Mouse (Mus musculus) MN1 (cell line): ENCODE measurements around the gene 4930503E14Rik.
"Not testable (repeated sequence)": the region's sequence is repeated elsewhere in the genome, so short reads cannot be mapped to it uniquely, and the experiment has no call there.

ENCODE experiments used
- DNase-seq: peaks from one replicate; pipeline ENCODE4 v3.0.0-alpha.2; 2016; ENCODE audit warnings: low spot score

Gene 4930503E14Rik

GRCm38 (mm10) chr14:44213154-44213553 lies at the start of gene 4930503E14Rik:
Gene 4930503E14Rik (minus strand): TSS chr14:44213254.
- not testable (repeated sequence) for DNase-seq

- DNase-seq: no peak
Measured at GRCm38 (mm10) chr14:44248039-44248438, 35.0 kb upstream of the 4930503E14Rik start.

- not testable (repeated sequence) for DNase-seq
Measured at GRCm38 (mm10) chr14:44197361-44197760, 15.7 kb downstream of the 4930503E14Rik start, which contains the start of gene Gm8212. Gene Gm8212 (plus strand): TSS chr14:44197661.

- not testable (repeated sequence) for DNase-seq
Measured at GRCm38 (mm10) chr14:44123551-44123950, 89.5 kb downstream of the 4930503E14Rik start, which contains the start of gene Gm3327. Gene Gm3327 (plus strand): TSS chr14:44123851.
